Mouse (Mus musculus): ENCODE results near the gene Crybg3. TPM values are rescaled to one million over a fixed set of nuclear protein-coding genes. Genes with fewer than 3 reads are reported as not detected.

Gene Crybg3
- polyA plus RNA-seq, 1 experiment: 1.0 TPM

- Histone ChIP-seq H3K79me2 (ENCODE audit: control insufficient read depth, insufficient read depth) (no peaks in the 10 kb centered on the region), H3K4me3 (no peak overlapping the region), H3K36me3 (ENCODE audit: control insufficient read depth, insufficient read depth) (no peaks in the 10 kb centered on the region), H3K27me3 (ENCODE audit: control insufficient read depth, insufficient read depth, insufficient read length) (no peaks in the 10 kb centered on the region), H3K4me2 (ENCODE audit: low read depth) (no peak overlapping the region), H3ac (ENCODE audit: control insufficient read depth, insufficient read length) (no peak overlapping the region)
- TF ChIP-seq MYOD1 (IDR thresholded peaks at IDR 0.05; ENCODE audit: control insufficient read depth in 1 of 3, insufficient read length in 2 of 3, low read depth in 2 of 3): no peak
- no peak for TF ChIP-seq TCF3 (IDR thresholded peaks at IDR 0.05; ENCODE audit: insufficient read length, low read depth)
- TF ChIP-seq REST (IDR thresholded peaks at IDR 0.05; ENCODE audit: insufficient read depth, insufficient read length): no peak
- no peak for TF ChIP-seq CEBPB (IDR thresholded peaks at IDR 0.05; ENCODE audit: insufficient read depth, poor library complexity, severe bottlenecking)
- no peak for TF ChIP-seq SRF (IDR thresholded peaks at IDR 0.05; ENCODE audit: control insufficient read depth, insufficient read length, low read depth)
- no peak for TF ChIP-seq POLR2A (IDR thresholded peaks at IDR 0.05; ENCODE audit: insufficient read length, low read depth)
- TF ChIP-seq POLR2AphosphoS2 (IDR thresholded peaks at IDR 0.05; ENCODE audit: insufficient read length, low read depth): no peak
- TF ChIP-seq MAX (IDR thresholded peaks at IDR 0.05; ENCODE audit: low read depth): no peak
- TF ChIP-seq MYOG (IDR thresholded peaks at IDR 0.05; ENCODE audit: control insufficient read depth in 1 of 3, insufficient read depth in 1 of 3, insufficient read length in 2 of 3, low read depth in 2 of 3): no peak
- TF ChIP-seq USF1 (IDR thresholded peaks at IDR 0.05; ENCODE audit: low read depth): no peak
- TF ChIP-seq E2F4 (IDR thresholded peaks at IDR 0.05; ENCODE audit: insufficient read depth): no peak
- TF ChIP-seq TCF12 (IDR thresholded peaks at IDR 0.05; ENCODE audit: insufficient read depth, poor library complexity, severe bottlenecking): no peak
These were observed 10.0 kb downstream of the Crybg3 start for GRCm38 (mm10) chr16:59590790-59591189.

- H3K79me2 ChIP-seq (ENCODE audit: control insufficient read depth, insufficient read depth): no peaks in the 10 kb centered on the region
- no peak overlapping the region for H3K4me2 ChIP-seq (ENCODE audit: low read depth)
- H3ac ChIP-seq (ENCODE audit: control insufficient read depth, insufficient read length): no peak overlapping the region
- no peak for TF ChIP-seq MYOG (IDR thresholded peaks at IDR 0.05; ENCODE audit: control insufficient read depth in 1 of 3, insufficient read depth in 1 of 3, insufficient read length in 2 of 3, low read depth in 2 of 3)
- no peak for TF ChIP-seq MAX (IDR thresholded peaks at IDR 0.05; ENCODE audit: low read depth)
- no peak for TF ChIP-seq POLR2A (IDR thresholded peaks at IDR 0.05; ENCODE audit: insufficient read length, low read depth)
- no peak for TF ChIP-seq MYOD1 (IDR thresholded peaks at IDR 0.05; ENCODE audit: control insufficient read depth in 1 of 3, insufficient read length in 2 of 3, low read depth in 2 of 3)
- no peak for TF ChIP-seq TCF12 (IDR thresholded peaks at IDR 0.05; ENCODE audit: insufficient read depth, poor library complexity, severe bottlenecking)
- TF ChIP-seq E2F4 (IDR thresholded peaks at IDR 0.05; ENCODE audit: insufficient read depth): no peak
- TF ChIP-seq SRF (IDR thresholded peaks at IDR 0.05; ENCODE audit: control insufficient read depth, insufficient read length, low read depth): no peak
- no peak for TF ChIP-seq REST (IDR thresholded peaks at IDR 0.05; ENCODE audit: insufficient read depth, insufficient read length)
- TF ChIP-seq POLR2AphosphoS2 (IDR thresholded peaks at IDR 0.05; ENCODE audit: insufficient read length, low read depth): no peak
- no peak for TF ChIP-seq TCF3 (IDR thresholded peaks at IDR 0.05; ENCODE audit: insufficient read length, low read depth)
- no peak for TF ChIP-seq USF1 (IDR thresholded peaks at IDR 0.05; ENCODE audit: low read depth)
- TF ChIP-seq CEBPB (IDR thresholded peaks at IDR 0.05; ENCODE audit: insufficient read depth, poor library complexity, severe bottlenecking): no peak
- H3K36me3 ChIP-seq (ENCODE audit: control insufficient read depth, insufficient read depth): no peaks in the 10 kb centered on the region
- H3K4me3 ChIP-seq: no peak overlapping the region
- no peaks in the 10 kb centered on the region for H3K27me3 ChIP-seq (ENCODE audit: control insufficient read depth, insufficient read depth, insufficient read length)
These were observed 12.3 kb downstream of the Crybg3 start for GRCm38 (mm10) chr16:59588351-59589025.

GRCm38 (mm10) chr16:59587816-59588215 lies 13.0 kb downstream of the Crybg3 start:
- Histone ChIP-seq H3ac (ENCODE audit: control insufficient read depth, insufficient read length) (no peak overlapping the region), H3K4me3 (no peak overlapping the region), H3K79me2 (ENCODE audit: control insufficient read depth, insufficient read depth) (no peaks in the 10 kb centered on the region), H3K36me3 (ENCODE audit: control insufficient read depth, insufficient read depth) (no peaks in the 10 kb centered on the region), H3K27me3 (ENCODE audit: control insufficient read depth, insufficient read depth, insufficient read length) (no peaks in the 10 kb centered on the region), H3K4me2 (ENCODE audit: low read depth) (no peak overlapping the region)
- TF ChIP-seq POLR2A (IDR thresholded peaks at IDR 0.05; ENCODE audit: insufficient read length, low read depth) (no peak), MYOG (IDR thresholded peaks at IDR 0.05; ENCODE audit: control insufficient read depth in 1 of 3, insufficient read depth in 1 of 3, insufficient read length in 2 of 3, low read depth in 2 of 3) (no peak), CEBPB (IDR thresholded peaks at IDR 0.05; ENCODE audit: insufficient read depth, poor library complexity, severe bottlenecking) (no peak), MAX (IDR thresholded peaks at IDR 0.05; ENCODE audit: low read depth) (no peak), POLR2AphosphoS2 (IDR thresholded peaks at IDR 0.05; ENCODE audit: insufficient read length, low read depth) (no peak), USF1 (IDR thresholded peaks at IDR 0.05; ENCODE audit: low read depth) (no peak), MYOD1 (IDR thresholded peaks at IDR 0.05; ENCODE audit: control insufficient read depth in 1 of 3, insufficient read length in 2 of 3, low read depth in 2 of 3) (no peak), REST (IDR thresholded peaks at IDR 0.05; ENCODE audit: insufficient read depth, insufficient read length) (no peak), SRF (IDR thresholded peaks at IDR 0.05; ENCODE audit: control insufficient read depth, insufficient read length, low read depth) (no peak), E2F4 (IDR thresholded peaks at IDR 0.05; ENCODE audit: insufficient read depth) (no peak), TCF12 (IDR thresholded peaks at IDR 0.05; ENCODE audit: insufficient read depth, poor library complexity, severe bottlenecking) (no peak)

GRCm38 (mm10) chr16:59586911-59587310 lies 13.9 kb downstream of the Crybg3 start:
- Histone ChIP-seq H3ac (ENCODE audit: control insufficient read depth, insufficient read length) (no peak overlapping the region), H3K79me2 (ENCODE audit: control insufficient read depth, insufficient read depth) (no peaks in the 10 kb centered on the region), H3K36me3 (ENCODE audit: control insufficient read depth, insufficient read depth) (no peaks in the 10 kb centered on the region), H3K27me3 (ENCODE audit: control insufficient read depth, insufficient read depth, insufficient read length) (no peaks in the 10 kb centered on the region), H3K4me3 (no peak overlapping the region), H3K4me2 (ENCODE audit: low read depth) (no peak overlapping the region)
- TF ChIP-seq USF1 (IDR thresholded peaks at IDR 0.05; ENCODE audit: low read depth): no peak
- no peak for TF ChIP-seq MYOG (IDR thresholded peaks at IDR 0.05; ENCODE audit: control insufficient read depth in 1 of 3, insufficient read depth in 1 of 3, insufficient read length in 2 of 3, low read depth in 2 of 3)
- TF ChIP-seq SRF (IDR thresholded peaks at IDR 0.05; ENCODE audit: control insufficient read depth, insufficient read length, low read depth): no peak
- TF ChIP-seq CEBPB (IDR thresholded peaks at IDR 0.05; ENCODE audit: insufficient read depth, poor library complexity, severe bottlenecking): no peak
- TF ChIP-seq TCF12 (IDR thresholded peaks at IDR 0.05; ENCODE audit: insufficient read depth, poor library complexity, severe bottlenecking): no peak
- no peak for TF ChIP-seq REST (IDR thresholded peaks at IDR 0.05; ENCODE audit: insufficient read depth, insufficient read length)
- no peak for TF ChIP-seq MYOD1 (IDR thresholded peaks at IDR 0.05; ENCODE audit: control insufficient read depth in 1 of 3, insufficient read length in 2 of 3, low read depth in 2 of 3)
- no peak for TF ChIP-seq MAX (IDR thresholded peaks at IDR 0.05; ENCODE audit: low read depth)
- TF ChIP-seq E2F4 (IDR thresholded peaks at IDR 0.05; ENCODE audit: insufficient read depth): no peak
- no peak for TF ChIP-seq POLR2AphosphoS2 (IDR thresholded peaks at IDR 0.05; ENCODE audit: insufficient read length, low read depth)
- TF ChIP-seq POLR2A (IDR thresholded peaks at IDR 0.05; ENCODE audit: insufficient read length, low read depth): no peak
- no peak for TF ChIP-seq TCF3 (IDR thresholded peaks at IDR 0.05; ENCODE audit: insufficient read length, low read depth)
